8 mouse cellular contexts compared by ENCODE assay signal in genomic region chr2:167376160-167376564, GRCm38 (mm10). TPM values are rescaled to one million over a fixed set of nuclear protein-coding genes. Genes with fewer than 3 reads are reported as not detected.
DNase-seq lines count a peak whose midpoint lies in the region; ATAC-seq lines count a peak whose summit lies in the region.

No protein-coding gene starts in this region.

- ATAC-seq in monocyte, adult 5-6 weeks (replicated peaks; ENCODE audit: insufficient number of reproducible peaks, low FRiP score, low TSS enrichment, poor library complexity, severe bottlenecking) = peak; percentile 81

- DNase-seq in layer of hippocampus, adult 9-11 months = peak; percentile 44
- DNase-seq in layer of hippocampus, adult 8-10 months (ENCODE audit: low spot score in 2 of 2) = no peak
- peak; percentile 96 for DNase-seq in ZHBTc4 (ENCODE audit: low read depth, low spot score)
- peak; percentile 65 to 71 for DNase-seq in heart, adult 9 months (ENCODE audit: low spot score in 2 of 2)
- DNase-seq in urinary bladder, postnatal 14 days (ENCODE audit: low spot score) = no peak
- no peak for DNase-seq in cerebellum, adult 11 months
- DNase-seq in urinary bladder, postnatal 25 days (ENCODE audit: low spot score) = no peak

RNA-seq across cellular contexts. Expression of gene B4galt5, which starts 27.2 kb away (rescaled TPM):
- total RNA-seq in layer of hippocampus, adult 8-10 months (2022) = 10 to 100 TPM; 34.6 to 43.0 (median 39.7) TPM
- 107 to 198 TPM (median 140 TPM) in 3 replicates for total RNA-seq in monocyte, adult 5-6 weeks (2017)

RNA-seq across cellular contexts. Expression of gene Slc9a8, which starts 45.4 kb away (rescaled TPM):
- 10 to 100 TPM; 31.5 to 39.0 (median 35.7) TPM for total RNA-seq in layer of hippocampus, adult 8-10 months (2022)
- 34.1 to 52.5 TPM (median 41.5 TPM) in 3 replicates for total RNA-seq in monocyte, adult 5-6 weeks (2017)

Comparison
In these comparisons a context has a peak if more than half of its experiments do, and no peak if none do; other contexts are left out.
1. DNase-seq: peak in layer of hippocampus, adult 9-11 months (single experiment), ZHBTc4 (single experiment) and heart, adult 9 months (2 of 2); none in layer of hippocampus, adult 8-10 months (0 of 2), urinary bladder, postnatal 14 days (single experiment), cerebellum, adult 11 months (single experiment) and urinary bladder, postnatal 25 days (single experiment).